ENCODE assay signal across 8 mouse cellular contexts in the genomic region with DNA sequence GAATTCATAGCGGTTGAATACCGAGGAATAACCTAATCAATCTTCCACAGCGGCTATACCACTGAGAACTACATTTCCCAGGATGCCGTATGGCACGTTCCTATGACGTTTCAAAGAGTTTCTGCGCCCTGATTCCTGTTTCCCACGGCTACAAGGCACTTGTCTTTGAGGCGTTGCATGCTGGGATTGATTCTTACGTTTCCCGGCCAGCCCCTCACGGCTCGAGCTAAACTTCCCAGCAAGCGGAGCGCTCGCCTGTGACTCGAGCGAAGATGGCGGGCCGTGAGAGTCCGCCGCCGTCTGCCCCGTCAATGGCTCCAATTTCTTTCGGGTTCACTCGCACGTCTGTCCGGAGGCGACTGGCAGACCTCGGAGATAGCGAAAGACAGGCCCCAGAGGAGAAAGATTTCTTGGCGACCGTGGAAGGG. TPM values are rescaled to one million over a fixed set of nuclear protein-coding genes. Genes with fewer than 3 reads are reported as not detected.
DNase-seq lines count a peak whose midpoint lies in the region; ATAC-seq and TF ChIP-seq lines count a peak whose summit lies in the region.

A gene (plus strand): TSS at position 178 of the 428 bp plus-strand sequence.

- H3K4me3 ChIP-seq in embryonic facial prominence, embryonic 13.5 days, result peak within 1 kb of the TSS; percentile 58
- H3K4me3 ChIP-seq in kidney, adult 2 months (ENCODE audit: insufficient read depth, low read depth, low read length), result peak within 1 kb of the TSS; percentile 85
- H3K4me3 ChIP-seq in limb, embryonic 12.5 days (replicated peaks), result peak within 1 kb of the TSS; percentile 58
- H3K4me3 ChIP-seq in midbrain, embryonic 15.5 days, result peak within 1 kb of the TSS; percentile 46
- peak within 1 kb of the TSS; percentile 80 for H3K4me3 ChIP-seq in spleen, adult 2 months (ENCODE audit: extremely low read depth, insufficient read depth, insufficient read length)

- H3K9ac ChIP-seq in embryonic facial prominence, embryonic 13.5 days, result peak within 1 kb of the TSS; percentile 72
- peak within 1 kb of the TSS; percentile 59 for H3K9ac ChIP-seq in limb, embryonic 12.5 days (replicated peaks)
- peak within 1 kb of the TSS; percentile 40 for H3K9ac ChIP-seq in midbrain, embryonic 15.5 days

- H3K27me3 ChIP-seq in embryonic facial prominence, embryonic 13.5 days, result no peaks in the 10 kb centered on the region
- H3K27me3 ChIP-seq in kidney, adult 2 months (replicated peaks; ENCODE audit: control insufficient read depth, insufficient read depth, low read length), result no peaks in the 10 kb centered on the region
- no peaks in the 10 kb centered on the region for H3K27me3 ChIP-seq in limb, embryonic 12.5 days
- H3K27me3 ChIP-seq in midbrain, embryonic 15.5 days (replicated peaks), result no peaks in the 10 kb centered on the region
- H3K27me3 ChIP-seq in spleen, adult 2 months (ENCODE audit: control insufficient read depth, insufficient read depth, low read length), result no peaks in the 10 kb centered on the region

- no peak for TF ChIP-seq POLR2A in kidney, adult 2 months (IDR thresholded peaks at IDR 0.05; ENCODE audit: low read depth, low read length)
- TF ChIP-seq POLR2A in spleen, adult 2 months (IDR thresholded peaks at IDR 0.05; ENCODE audit: low read depth, low read length), result peak; percentile 31; the same call in 1 of the 2 replicates

- H3K27ac ChIP-seq in embryonic facial prominence, embryonic 13.5 days, result peak within 1 kb of the TSS; percentile 33; the same call in 1 of the 2 replicates
- peak within 1 kb of the TSS; percentile 51 for H3K27ac ChIP-seq in kidney, adult 2 months (ENCODE audit: insufficient read depth, low read depth, low read length)
- H3K27ac ChIP-seq in limb, embryonic 12.5 days, result no peak within 1 kb of the TSS
- peak within 1 kb of the TSS; percentile 43; the same call in 1 of the 2 replicates for H3K27ac ChIP-seq in midbrain, embryonic 15.5 days
- H3K27ac ChIP-seq in spleen, adult 2 months (ENCODE audit: insufficient read depth, low read length), result peak within 1 kb of the TSS; percentile 73; the same call in 1 of the 2 replicates

- no peaks in the 10 kb centered on the region for H3K9me3 ChIP-seq in embryonic facial prominence, embryonic 13.5 days
- H3K9me3 ChIP-seq in limb, embryonic 12.5 days, result no peaks in the 10 kb centered on the region
- H3K9me3 ChIP-seq in midbrain, embryonic 15.5 days, result no peaks in the 10 kb centered on the region

- no peak for TF ChIP-seq CTCF in kidney, adult 2 months (conservative IDR thresholded peaks at IDR 0.05; ENCODE audit: insufficient read depth, insufficient read length, low read depth, low read length)
- TF ChIP-seq CTCF in spleen, adult 2 months (IDR thresholded peaks at IDR 0.05; ENCODE audit: extremely low read depth, insufficient read depth, insufficient read length, insufficient replicate concordance), result no peak

- DNase-seq in 3134 (ENCODE audit: extremely low read depth, insufficient read length, low spot score), result peak; percentile 81
- DNase-seq in adrenal gland, postnatal 36 days, result peak; percentile 82 to 85
- DNase-seq in heart, adult 18-20 months, result peak; percentile 87 to 93
- DNase-seq in kidney, adult 2 months, result peak; percentile 94
- DNase-seq in spleen, adult 2 months (ENCODE audit: low read depth in 1 of 2, low spot score in 2 of 2), result peak; percentile 78 to 80

- peak; percentile 85 for ATAC-seq in embryonic facial prominence, embryonic 13.5 days (ENCODE audit: insufficient number of reproducible peaks, insufficient read depth, low FRiP score, low TSS enrichment, low read depth)
- peak; percentile 95 for ATAC-seq in limb, embryonic 12.5 days (ENCODE audit: insufficient number of reproducible peaks, insufficient read depth, low FRiP score, low TSS enrichment, low read depth)
- peak; percentile 96 for ATAC-seq in midbrain, embryonic 15.5 days (replicated peaks)

- WGBS in embryonic facial prominence, embryonic 13.5 days, result 23% methylated on average over 33 of the region's 33 CpGs
- WGBS in kidney, adult 2 months, result 2% methylated on average over 33 of the region's 33 CpGs
- 9% methylated on average over 33 of the region's 33 CpGs for WGBS in limb, embryonic 12.5 days
- 20% methylated on average over 33 of the region's 33 CpGs for WGBS in midbrain, embryonic 15.5 days
- 20% methylated on average over 33 of the region's 33 CpGs for whole genome bisulfite sequencing in spleen, adult 2 months

- peaks cover 6% of the 10 kb centered on the region; the same call in 1 of the 2 replicates for H3K36me3 ChIP-seq in embryonic facial prominence, embryonic 13.5 days
- no peaks in the 10 kb centered on the region; the same call in 1 of the 2 replicates for H3K36me3 ChIP-seq in kidney, adult 2 months (ENCODE audit: control insufficient read depth, insufficient read depth, low read length)
- H3K36me3 ChIP-seq in limb, embryonic 12.5 days, result peaks cover 26% of the 10 kb centered on the region; the same call in 1 of the 2 replicates
- H3K36me3 ChIP-seq in midbrain, embryonic 15.5 days (replicated peaks), result no peaks in the 10 kb centered on the region
- H3K36me3 ChIP-seq in spleen, adult 2 months (ENCODE audit: control insufficient read depth, insufficient read depth, low read length), result peaks cover 3% of the 10 kb centered on the region

- H3K4me2 ChIP-seq in embryonic facial prominence, embryonic 13.5 days, result peak within 1 kb of the TSS; percentile 60
- H3K4me2 ChIP-seq in limb, embryonic 12.5 days, result peak within 1 kb of the TSS; percentile 59
- peak within 1 kb of the TSS; percentile 49 for H3K4me2 ChIP-seq in midbrain, embryonic 15.5 days

- peaks cover 5% of the 10 kb centered on the region; the same call in 1 of the 2 replicates for H3K4me1 ChIP-seq in embryonic facial prominence, embryonic 13.5 days
- H3K4me1 ChIP-seq in kidney, adult 2 months (ENCODE audit: control insufficient read depth, insufficient read depth, low read length), result peaks cover 6% of the 10 kb centered on the region
- no peaks in the 10 kb centered on the region for H3K4me1 ChIP-seq in limb, embryonic 12.5 days (replicated peaks)
- peaks cover 3% of the 10 kb centered on the region; the same call in 1 of the 2 replicates for H3K4me1 ChIP-seq in midbrain, embryonic 15.5 days
- H3K4me1 ChIP-seq in spleen, adult 2 months (ENCODE audit: control insufficient read depth, insufficient read depth, insufficient read length), result no peaks in the 10 kb centered on the region

RNA-seq across cellular contexts. Expression of the gene that starts here (rescaled TPM):
- 10 to 100 TPM; 49.7 to 66.9 TPM for total RNA-seq in adrenal gland, postnatal 36 days (2021)
- polyA plus RNA-seq in embryonic facial prominence, embryonic 13.5 days (2015; fragmentation: Nextera tagmentation; extraction: Ambion mirVana), result 37.2 and 40.6 TPM in 2 replicates
- 10 to 100 TPM; 17.8 to 20.1 TPM for total RNA-seq in heart, adult 18-20 months (2021)
- polyA plus RNA-seq in kidney, adult 2 months (2012; rRNA removed), result 8.2 and 10.9 TPM in 2 replicates
- 42.9 and 43.2 TPM in 2 replicates for polyA plus RNA-seq in limb, embryonic 12.5 days (2016; fragmentation: Nextera tagmentation; extraction: Ambion mirVana)
- 44.9 and 45.8 TPM in 2 replicates for polyA plus RNA-seq in midbrain, embryonic 15.5 days (2015; fragmentation: Nextera tagmentation; extraction: Ambion mirVana)
- 6.1 and 6.2 TPM in 2 replicates for polyA plus RNA-seq in spleen, adult 2 months (2012; rRNA removed)
